Mouse (Mus musculus) lung, embryonic 14.5 days (tissue): Measurements from ENCODE around the gene Clec16a. TPM values are rescaled to one million over a fixed set of nuclear protein-coding genes. Genes with fewer than 3 reads are reported as not detected.

Experiments
- ATAC-seq: fragments of 200-750 bp; cut with Nextera tagmentation; 2 replicates; pipeline ENCODE4 v1.8.0; 2017; ENCODE audit warnings: mild to moderate bottlenecking, moderate TSS enrichment, moderate library complexity; ENCODE audit not compliant: insufficient read depth
- DNase-seq: peaks from one replicate; pipeline ENCODE4 v3.0.0-alpha.2; 2015
- H3K27ac ChIP-seq: fragments of 300-500 bp; sonication (generic); 2 replicates; pipeline ENCODE4 v1.5.1; 2014; ENCODE audit warnings: low read depth, mild to moderate bottlenecking, moderate library complexity
- H3K27me3 ChIP-seq: fragments of 300-500 bp; sonication (generic); 2 replicates; pipeline ENCODE4 v1.6.1; 2014; ENCODE audit warnings: low read length, control low read depth; ENCODE audit not compliant: insufficient read depth
- H3K36me3 ChIP-seq: fragments of 300-500 bp; sonication (generic); 2 replicates; pipeline ENCODE4 v1.6.1; 2014; ENCODE audit warnings: control low read depth; ENCODE audit not compliant: insufficient read depth
- H3K4me1 ChIP-seq: fragments of 300-500 bp; sonication (generic); 2 replicates; pipeline ENCODE4 v1.6.1; 2014; ENCODE audit warnings: antibody characterized with exemption, control low read depth; ENCODE audit not compliant: insufficient read depth
- H3K4me2 ChIP-seq: fragments of 300-500 bp; sonication (generic); 2 replicates; pipeline ENCODE4 v1.6.1; 2014; ENCODE audit warnings: mild to moderate bottlenecking
- H3K4me3 ChIP-seq: fragments of 300-500 bp; sonication (generic); 2 replicates; pipeline ENCODE4 v1.5.1; 2014; ENCODE audit warnings: low read depth, low read length
- H3K9ac ChIP-seq: fragments of 300-500 bp; sonication (generic); 2 replicates; pipeline ENCODE4 v1.6.1; 2014
- H3K9me3 ChIP-seq: fragments of 300-500 bp; sonication (generic); 2 replicates; pipeline ENCODE4 v1.6.1; 2016; ENCODE audit warnings: low read depth, low read length, control low read depth
- CTCF ChIP-seq: IDR thresholded peaks from 2 replicates; pipeline ENCODE4 v1.5.1; 2016; ENCODE audit warnings: antibody characterized with exemption, low read depth
- WGBS: fragments of 180-500 bp; shearing (Covaris S2); extraction: QIAGEN DNeasy Blood & Tissue Kit; methylation state at CpG from one replicate; pipeline ENCODE4 v1.1.7; 2014; 5-methylcytosine and 5-hydroxymethylcytosine counted together
- polyA plus RNA-seq: library from polyadenylated mRNA; unstranded; fragments of >200 nt; fragmentation: Nextera tagmentation; extraction: Ambion mirVana; gene quantifications from 2 replicates; pipeline ENCODE4 v1.2.1, GENCODE M21; 2014

The Clec16a gene
- polyA plus RNA-seq, result 26.8 and 27.4 TPM in 2 replicates

GRCm38 (mm10) chr16:10544995-10545622 is at the start of gene Clec16a:
Gene Clec16a, plus strand, starts transcription at chr16:10545339.
- under 1% methylated on average over 58 of the region's 58 CpGs for WGBS
- DNase-seq (peak; percentile 98), ATAC-seq (peak; percentile 87)
- Histone ChIP-seq H3K9me3 (no peaks in the 10 kb centered on the region), H3K4me2 (peak within 1 kb of the TSS; percentile 86), H3K9ac (peak within 1 kb of the TSS; percentile 76), H3K4me3 (peak within 1 kb of the TSS; percentile 89), H3K27ac (peak within 1 kb of the TSS; percentile 67; the same call in 1 of the 2 replicates), H3K4me1 (peaks cover 10% of the 10 kb centered on the region), H3K27me3 (no peaks in the 10 kb centered on the region), H3K36me3 (no peaks in the 10 kb centered on the region)
- TF ChIP-seq CTCF, result no peak

GRCm38 (mm10) chr16:10495824-10496298 is 49.3 kb upstream of the Clec16a start:
- no peaks in the 10 kb centered on the region for H3K9me3 ChIP-seq
- no peaks in the 10 kb centered on the region for H3K27me3 ChIP-seq
- ATAC-seq (no peak), DNase-seq (no peak)
- no peaks in the 10 kb centered on the region for H3K36me3 ChIP-seq
- no peaks in the 10 kb centered on the region for H3K4me1 ChIP-seq
- WGBS, result 49% methylated on average over 2 of the region's 2 CpGs
- no peak overlapping the region for H3K27ac ChIP-seq
- no peak overlapping the region for H3K4me3 ChIP-seq
- no peak overlapping the region for H3K4me2 ChIP-seq
- H3K9ac ChIP-seq, result no peak overlapping the region
- no peak for TF ChIP-seq CTCF

- H3K9ac ChIP-seq, result no peak overlapping the region
- WGBS, result 48% methylated on average over 5 of the region's 5 CpGs
- H3K4me1 ChIP-seq, result no peaks in the 10 kb centered on the region
- no peaks in the 10 kb centered on the region for H3K36me3 ChIP-seq
- H3K4me2 ChIP-seq, result no peak overlapping the region
- TF ChIP-seq CTCF, result no peak
- no peaks in the 10 kb centered on the region for H3K9me3 ChIP-seq
- no peak overlapping the region for H3K27ac ChIP-seq
- no peak overlapping the region for H3K4me3 ChIP-seq
- DNase-seq (no peak), ATAC-seq (no peak)
- no peaks in the 10 kb centered on the region; the same call in 1 of the 2 replicates for H3K27me3 ChIP-seq
These were observed 47.0 kb upstream of the Clec16a start for GRCm38 (mm10) chr16:10498096-10498602.

- Histone ChIP-seq H3K9ac (no peak overlapping the region), H3K36me3 (no peaks in the 10 kb centered on the region), H3K4me2 (no peak overlapping the region), H3K4me3 (no peak overlapping the region), H3K4me1 (no peaks in the 10 kb centered on the region), H3K27me3 (no peaks in the 10 kb centered on the region; the same call in 1 of the 2 replicates), H3K27ac (no peak overlapping the region), H3K9me3 (no peaks in the 10 kb centered on the region)
- ATAC-seq, result no peak
- TF ChIP-seq CTCF, result no peak
- 65% methylated on average over 1 of the region's 1 CpGs for WGBS
- no peak for DNase-seq
These were observed 46.0 kb upstream of the Clec16a start for GRCm38 (mm10) chr16:10499122-10499521.

- 11% methylated on average over 8 of the region's 8 CpGs for WGBS
- Histone ChIP-seq H3K9ac (no peak overlapping the region), H3K27ac (no peak overlapping the region), H3K9me3 (no peaks in the 10 kb centered on the region), H3K4me1 (no peaks in the 10 kb centered on the region), H3K27me3 (no peaks in the 10 kb centered on the region; the same call in 1 of the 2 replicates), H3K4me3 (no peak overlapping the region), H3K36me3 (no peaks in the 10 kb centered on the region), H3K4me2 (no peak overlapping the region)
- TF ChIP-seq CTCF, result no peak
- no peak for ATAC-seq
- DNase-seq, result peak; percentile 92
These were observed 43.3 kb upstream of the Clec16a start for GRCm38 (mm10) chr16:10501865-10502264.

- Histone ChIP-seq H3K27ac (no peak overlapping the region), H3K9me3 (no peaks in the 10 kb centered on the region), H3K36me3 (no peaks in the 10 kb centered on the region), H3K4me2 (no peak overlapping the region), H3K4me1 (no peaks in the 10 kb centered on the region), H3K9ac (no peak overlapping the region), H3K27me3 (no peaks in the 10 kb centered on the region; the same call in 1 of the 2 replicates), H3K4me3 (no peak overlapping the region)
- ATAC-seq, result no peak
- WGBS, result 58% methylated on average over 2 of the region's 2 CpGs
- no peak for DNase-seq
- TF ChIP-seq CTCF, result no peak
These were observed 42.1 kb upstream of the Clec16a start for GRCm38 (mm10) chr16:10503058-10503457.

- DNase-seq (no peak), ATAC-seq (no peak)
- H3K4me1 ChIP-seq, result no peaks in the 10 kb centered on the region
- no peak overlapping the region for H3K9ac ChIP-seq
- no peaks in the 10 kb centered on the region for H3K36me3 ChIP-seq
- H3K27me3 ChIP-seq, result no peaks in the 10 kb centered on the region
- 68% methylated on average over 4 of the region's 4 CpGs for WGBS
- no peak overlapping the region for H3K4me3 ChIP-seq
- TF ChIP-seq CTCF, result no peak
- no peak overlapping the region for H3K27ac ChIP-seq
- no peak overlapping the region for H3K4me2 ChIP-seq
- no peaks in the 10 kb centered on the region for H3K9me3 ChIP-seq
These were observed 37.7 kb upstream of the Clec16a start for GRCm38 (mm10) chr16:10507445-10507844.
